Mouse (Mus musculus): ENCODE results near the gene Cdc25b.

Cdc25b gene

DNA sequence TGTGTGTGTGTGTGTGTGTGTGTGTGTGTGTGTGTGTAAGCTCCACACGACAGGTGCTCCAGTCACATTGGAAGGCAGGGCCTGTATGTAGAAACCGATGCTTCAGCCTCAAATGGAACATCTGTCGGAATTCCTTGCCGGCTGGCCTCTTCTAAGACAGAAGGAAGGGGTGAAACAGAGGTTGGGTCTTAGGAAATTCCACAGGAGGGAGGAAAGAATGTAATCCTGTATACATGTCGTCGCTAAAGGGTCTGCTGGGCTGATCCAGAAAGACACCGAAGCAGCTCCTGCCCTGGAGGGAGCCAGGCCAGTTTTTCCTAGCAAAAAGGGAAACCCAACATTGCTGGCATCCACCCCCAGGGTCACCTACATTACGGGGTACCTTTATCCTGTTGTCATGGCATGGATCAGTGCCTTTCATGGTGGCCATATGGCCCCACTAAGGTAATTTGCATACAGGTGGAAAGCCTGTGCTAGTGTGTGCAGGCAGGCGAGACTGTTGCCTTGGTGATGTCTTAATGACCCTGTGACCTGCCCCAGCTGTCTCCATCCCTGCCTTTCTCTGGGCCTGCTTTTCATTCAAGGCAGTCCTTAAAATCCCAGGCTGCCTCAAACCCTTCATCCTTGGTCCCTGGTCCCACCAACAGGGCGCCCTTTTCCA lies 3.7 kb downstream of the Cdc25b start:
- no peak for DNase-seq (ENCODE audit: low read depth, low spot score)

DNA sequence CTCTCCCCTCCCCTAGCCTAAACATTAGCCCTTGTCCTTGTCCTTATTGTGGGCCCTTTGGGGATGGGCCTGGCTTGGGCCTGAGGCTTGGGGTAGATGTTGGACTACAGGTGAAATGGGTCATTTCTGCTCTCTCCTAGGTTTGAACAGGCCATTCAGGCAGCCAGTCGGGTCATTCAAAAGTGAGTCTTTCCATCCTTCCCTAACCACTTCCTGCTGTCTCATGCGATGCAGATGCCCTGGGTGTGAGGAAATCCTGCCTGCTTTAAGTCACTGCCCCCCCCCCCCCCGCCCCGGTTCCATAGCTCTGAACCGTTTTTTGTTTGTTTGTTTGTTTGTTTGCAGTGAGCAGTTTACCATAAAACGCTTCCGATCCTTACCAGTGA lies 4.2 kb downstream of the Cdc25b start:
- DNase-seq (ENCODE audit: low read depth, low spot score), result no peak

DNA sequence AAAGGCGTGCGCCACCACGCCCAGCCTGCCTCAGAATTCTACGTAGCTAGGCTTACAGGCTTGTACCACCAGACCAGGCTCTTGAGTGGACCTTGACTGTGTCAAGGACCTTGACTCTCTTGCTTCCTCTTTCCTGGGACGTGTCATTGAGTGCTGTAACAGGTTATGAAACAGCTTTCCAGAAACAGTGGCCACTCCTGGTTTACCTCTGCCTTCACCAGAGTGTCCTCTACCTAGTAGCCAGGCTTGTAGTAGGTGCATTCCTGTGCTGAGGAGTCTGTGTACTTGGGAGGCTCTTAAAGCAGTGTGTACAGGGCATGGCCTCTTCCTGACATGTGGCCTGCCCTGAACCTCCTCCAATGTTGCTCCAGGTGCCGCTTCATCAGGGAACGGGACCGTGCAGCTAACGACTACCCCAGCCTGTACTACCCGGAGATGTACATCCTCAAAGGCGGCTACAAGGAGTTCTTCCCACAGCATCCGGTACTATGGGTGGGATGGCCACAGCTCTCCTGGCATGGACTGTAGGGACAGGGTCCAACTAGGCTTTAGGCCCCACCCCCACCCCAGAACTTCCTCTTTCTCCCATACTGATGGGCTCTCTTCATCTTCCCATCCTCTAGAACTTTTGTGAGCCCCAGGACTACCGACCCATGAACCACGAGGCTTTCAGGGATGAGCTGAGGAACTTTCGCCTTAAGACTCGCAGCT lies 10.0 kb downstream of the Cdc25b start:
- DNase-seq (ENCODE audit: low read depth, low spot score), result no peak

DNA sequence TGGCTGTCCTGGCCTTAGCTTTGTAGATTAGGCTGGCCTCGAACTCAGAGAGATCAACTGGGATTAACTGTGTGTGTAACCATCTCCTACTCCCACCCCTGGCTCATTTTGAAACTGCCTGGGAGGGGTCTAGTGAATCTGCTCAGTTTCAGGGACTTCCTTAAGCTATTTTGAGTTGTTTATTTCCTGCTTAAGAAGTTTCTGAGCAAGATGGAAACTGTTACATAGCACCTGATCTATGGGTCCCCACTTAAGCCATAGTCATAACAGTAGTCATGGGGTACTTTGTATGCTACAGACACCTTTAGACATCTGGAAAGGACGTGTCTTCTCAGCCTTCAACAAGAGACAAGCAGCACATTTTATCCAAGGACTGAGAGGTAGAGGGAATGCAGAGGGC lies 14.0 kb downstream of the Cdc25b start:
- no peak for DNase-seq (ENCODE audit: low read depth, low spot score)

DNA sequence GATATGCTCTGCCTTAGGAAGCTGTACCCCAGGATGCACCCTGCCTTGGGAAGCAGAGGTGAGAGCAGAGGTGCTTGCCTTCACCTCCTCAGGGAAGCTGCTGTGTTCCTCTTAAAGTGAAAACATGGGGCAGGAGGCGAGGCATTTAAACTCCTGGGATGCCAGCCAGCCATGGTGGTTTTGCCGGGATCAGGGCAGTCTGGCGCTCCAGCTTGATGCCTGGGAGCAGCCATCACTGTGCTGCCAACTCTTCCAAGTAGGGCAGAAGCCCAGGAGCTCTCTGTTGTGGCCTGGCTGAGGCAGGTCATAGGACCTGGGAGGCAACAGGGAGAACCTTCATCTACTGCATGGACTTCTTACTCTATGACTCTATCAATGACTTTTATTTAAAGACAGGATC lies 14.5 kb downstream of the Cdc25b start:
- DNase-seq (ENCODE audit: low read depth, low spot score), result peak; percentile 58

DNA sequence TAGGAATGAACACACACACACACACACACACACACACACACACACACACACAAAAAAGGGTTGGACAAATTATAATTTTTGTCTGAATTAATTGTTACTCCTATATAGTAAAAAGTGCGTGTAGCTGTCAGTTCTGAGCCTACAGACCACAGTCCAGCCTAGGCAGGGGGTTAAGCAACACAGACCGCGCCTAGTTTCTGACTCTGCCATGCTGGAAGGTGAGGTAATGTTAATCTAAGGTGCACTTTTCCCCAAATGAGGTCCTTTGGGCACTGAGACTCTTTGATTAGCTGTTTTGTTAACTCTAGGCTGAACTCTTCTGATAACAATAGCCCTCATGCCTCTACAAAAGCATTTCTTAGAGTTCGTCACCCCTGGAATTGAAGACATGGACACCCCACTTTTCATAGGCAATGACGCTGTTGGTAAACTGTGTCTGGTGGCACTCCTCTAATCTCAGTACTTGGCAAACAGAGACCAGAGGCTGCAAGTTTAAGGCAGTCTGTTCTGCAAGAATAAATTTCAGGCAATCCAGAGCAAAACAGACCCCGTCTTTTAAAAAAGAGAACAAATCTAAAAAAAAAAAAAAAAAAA lies 17.2 kb downstream of the Cdc25b start:
- DNase-seq (ENCODE audit: low read depth, low spot score), result no peak

DNA sequence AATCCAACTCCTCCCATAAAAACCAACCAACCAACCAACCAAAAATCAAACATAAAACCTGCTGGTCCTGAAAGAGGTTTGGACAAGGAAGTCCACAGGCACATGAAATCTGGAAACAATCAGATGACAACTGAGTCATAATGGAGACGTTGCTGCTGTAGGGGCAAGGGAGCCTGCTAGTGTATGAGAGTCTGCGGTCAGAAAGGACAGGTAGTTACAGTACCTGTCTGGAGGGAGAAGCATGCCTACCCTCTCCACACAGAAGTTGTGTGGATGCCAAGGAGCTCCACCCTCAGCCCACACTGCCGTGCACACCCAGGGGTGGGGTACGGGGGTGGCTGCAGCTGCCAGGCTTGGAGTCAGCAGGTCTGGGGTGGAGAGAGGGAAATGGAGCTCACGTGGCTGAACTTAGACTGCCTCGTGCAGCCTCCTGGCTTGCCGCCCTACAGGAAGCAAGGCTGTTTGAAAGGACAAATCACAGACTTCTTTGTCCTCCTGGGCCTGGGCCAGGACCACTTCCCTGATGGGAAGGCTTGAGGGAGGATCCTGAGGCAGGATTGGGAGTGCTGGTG lies 17.7 kb downstream of the Cdc25b start:
- peak; percentile 95 for DNase-seq (ENCODE audit: low read depth, low spot score)

DNA sequence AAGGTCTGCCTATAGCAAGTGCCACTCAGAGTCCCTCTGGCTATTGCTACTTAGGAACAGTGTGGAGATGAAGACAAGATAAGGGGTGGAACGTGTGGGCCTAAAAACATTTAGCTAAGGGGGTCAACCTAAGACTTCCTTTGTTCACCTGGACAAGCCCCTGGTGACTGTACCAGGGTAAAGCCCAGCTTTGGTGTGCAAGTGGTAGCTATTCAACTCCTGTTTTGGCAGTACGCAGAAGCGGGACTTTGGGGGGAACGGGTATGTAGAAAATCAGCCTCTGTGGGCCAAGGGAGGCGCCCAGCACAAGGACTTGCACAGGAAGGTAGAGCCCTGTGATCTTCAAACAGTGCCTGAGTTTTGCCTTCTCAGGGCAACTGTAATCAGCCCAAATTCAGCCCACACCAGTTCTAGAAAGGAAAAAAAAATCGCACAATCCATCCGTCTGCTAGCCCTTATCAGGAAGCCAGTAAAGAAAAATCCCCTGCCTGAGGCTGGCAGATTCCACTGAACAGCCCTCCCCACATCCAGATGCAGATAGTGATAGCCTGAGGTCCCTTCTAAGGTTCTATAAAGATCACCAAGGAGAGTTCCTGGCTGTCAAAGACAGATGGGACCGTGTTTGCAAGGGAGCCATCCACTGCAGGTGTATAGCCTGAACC lies 18.9 kb downstream of the Cdc25b start:
- DNase-seq (ENCODE audit: low read depth, low spot score), result no peak

DNA sequence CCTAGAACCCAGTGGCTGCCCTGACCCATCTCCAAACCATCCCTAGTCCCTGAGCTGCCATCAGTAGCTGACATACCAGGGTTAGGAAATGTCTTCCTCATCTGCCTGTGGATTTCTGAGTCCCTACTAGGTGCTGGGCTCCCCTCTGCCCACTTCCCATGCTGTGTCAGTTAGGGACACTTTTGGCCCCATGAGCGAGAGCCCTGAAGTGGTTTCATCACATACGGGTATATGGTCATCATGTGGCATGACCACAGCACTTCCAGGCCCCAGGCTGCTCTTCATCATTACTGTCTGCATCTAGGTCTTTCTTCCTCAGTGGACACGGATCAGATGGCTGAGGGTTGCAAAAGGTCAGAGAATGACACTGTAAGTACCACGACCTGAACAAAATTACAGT lies 20.0 kb downstream of the Cdc25b start, which contains the start of gene Ap5s1:
Ap5s1 (plus strand) TSS at position 301 of the 400 bp plus-strand sequence.
- no peak for DNase-seq (ENCODE audit: low read depth, low spot score)

DNA sequence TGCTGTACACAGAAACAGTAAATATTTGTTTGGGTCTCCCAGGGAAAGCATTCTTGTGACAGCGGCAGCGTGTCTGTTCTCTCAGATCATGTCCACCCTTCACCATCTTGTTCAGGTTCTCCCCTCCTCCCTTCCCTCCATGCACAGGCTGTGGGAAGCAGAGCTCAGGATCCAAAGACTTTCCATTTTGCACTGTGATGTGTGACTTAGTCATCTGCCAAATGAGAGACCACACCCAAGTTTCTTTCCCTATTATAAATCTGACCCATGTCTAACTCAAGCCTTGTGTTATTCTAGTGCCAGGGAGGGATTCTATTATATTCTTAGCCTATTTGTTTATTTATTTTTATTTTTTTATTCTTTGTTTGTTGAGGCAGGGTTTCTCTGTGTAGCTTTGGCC lies 21.6 kb downstream of the Cdc25b start:
- DNase-seq (ENCODE audit: low read depth, low spot score), result no peak

DNA sequence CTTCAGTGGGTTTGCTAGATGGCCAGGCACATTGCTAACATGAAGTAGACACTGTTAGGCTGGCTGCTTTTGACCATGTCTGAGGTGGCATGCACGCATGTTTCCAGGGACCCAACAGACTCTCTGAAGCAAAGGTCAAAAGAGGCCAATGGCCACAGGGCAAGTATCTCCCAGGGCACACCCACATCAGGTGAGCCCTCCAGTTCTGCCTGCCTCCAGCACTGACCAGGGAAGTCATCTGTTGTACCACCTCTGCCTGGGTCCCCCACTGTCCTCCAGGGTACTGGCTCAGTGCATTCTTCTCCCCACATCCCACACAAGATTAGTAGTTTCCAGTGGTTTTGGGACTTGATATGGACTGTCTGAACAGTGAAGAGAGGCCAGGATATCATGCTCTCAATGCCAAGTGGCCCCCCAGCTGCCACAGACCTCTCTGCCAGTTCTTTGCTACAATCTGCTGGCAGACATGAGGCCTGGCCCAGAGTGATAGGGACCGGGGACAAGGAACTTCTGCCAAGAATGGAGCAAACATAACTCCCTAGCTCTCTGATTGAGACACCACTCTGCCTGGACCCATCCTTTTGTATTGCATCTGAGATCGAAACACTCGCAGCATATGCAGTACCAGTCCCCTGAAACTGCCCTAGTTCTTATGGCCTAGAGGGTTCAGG lies 22.5 kb downstream of the Cdc25b start:
- DNase-seq (ENCODE audit: low read depth, low spot score), result no peak

DNA sequence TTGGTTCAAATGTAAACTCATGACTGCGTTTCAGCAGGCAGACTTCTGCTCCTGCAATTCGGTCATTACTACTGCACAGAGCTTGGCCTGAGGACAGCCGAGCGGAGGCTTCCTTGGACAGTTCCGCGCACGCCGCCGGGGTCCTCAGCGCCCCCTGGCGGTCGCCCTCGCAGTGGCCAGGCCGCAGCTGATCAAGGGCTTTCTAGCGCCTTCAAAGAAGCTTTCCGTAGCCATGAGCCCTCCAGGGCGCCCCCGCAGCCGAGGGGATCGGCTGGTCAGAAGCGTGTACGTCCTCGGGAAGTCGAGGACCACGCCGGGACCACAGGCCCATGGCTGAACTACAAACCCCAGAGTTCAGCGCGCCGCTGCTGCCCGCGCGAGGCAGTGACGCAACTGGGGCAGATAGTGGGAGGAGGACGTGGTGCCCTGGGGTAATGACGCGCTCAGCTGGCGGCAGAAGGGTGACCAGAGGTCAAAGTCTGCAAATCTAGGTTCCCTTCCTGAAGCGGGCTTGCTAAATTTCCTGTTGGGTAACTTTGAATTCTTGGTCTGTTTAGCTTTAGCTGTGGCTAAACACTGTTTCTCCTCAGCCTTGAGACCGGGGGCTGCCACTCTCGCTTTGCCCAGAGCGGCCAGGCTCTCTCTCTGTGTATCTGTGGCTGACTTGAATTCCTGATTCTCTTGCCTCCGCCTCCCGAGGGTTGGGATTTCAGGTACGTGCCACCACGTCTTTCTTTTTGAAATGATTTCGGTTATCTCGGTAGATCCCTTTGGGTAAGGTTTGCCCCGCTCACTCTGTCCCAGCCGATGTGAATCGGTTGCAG lies 23.4 kb downstream of the Cdc25b start:
- peak; percentile 98 for DNase-seq (ENCODE audit: low read depth, low spot score)

DNA sequence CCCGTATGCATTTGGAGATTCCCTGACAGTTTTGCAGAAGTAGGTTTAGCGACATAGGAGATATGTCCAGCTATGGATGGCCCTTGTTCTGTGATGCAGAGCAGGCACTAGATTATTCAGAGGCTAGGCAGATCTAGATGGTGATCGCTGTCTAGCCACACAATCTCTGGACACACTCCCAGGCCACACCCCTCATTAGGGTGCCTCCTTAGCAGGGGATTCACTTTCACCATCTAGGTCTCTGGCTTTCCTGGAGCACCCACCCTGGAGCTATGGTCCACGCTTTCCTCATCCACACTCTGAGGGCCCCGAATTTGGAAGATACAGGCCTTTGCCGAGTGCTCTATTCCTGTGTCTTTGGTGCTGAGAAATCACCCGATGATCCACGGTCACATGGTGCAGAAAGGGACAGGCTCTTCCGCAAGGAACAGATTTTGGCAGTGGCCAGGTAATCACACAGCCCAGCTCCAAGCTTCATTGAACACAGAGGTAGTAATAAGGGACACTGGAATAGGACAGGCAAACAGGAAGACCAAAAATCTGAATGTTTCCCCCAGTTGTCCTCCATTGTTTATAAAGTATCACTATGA lies 24.4 kb downstream of the Cdc25b start:
- DNase-seq (ENCODE audit: low read depth, low spot score), result peak; percentile 70

DNA sequence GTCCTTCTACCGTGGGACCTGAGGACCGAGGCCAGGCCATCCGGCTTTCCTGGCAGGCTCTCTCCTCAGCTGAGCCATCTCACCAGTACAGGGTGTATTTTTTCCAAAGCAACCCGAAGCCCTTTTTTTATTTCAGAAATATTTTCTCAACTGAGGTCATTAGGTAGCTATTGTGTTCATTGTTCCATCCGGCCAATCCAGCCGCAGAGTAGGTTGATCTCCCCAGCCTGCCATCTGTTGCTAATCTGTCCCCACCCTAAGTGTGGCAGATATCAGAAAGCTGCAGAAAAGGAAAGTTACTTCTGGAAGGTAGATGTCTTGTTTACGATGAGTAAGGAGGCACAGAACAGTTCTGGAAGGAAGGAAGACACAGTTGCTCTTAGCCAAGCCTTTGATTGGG lies 27.0 kb downstream of the Cdc25b start:
- DNase-seq (ENCODE audit: low read depth, low spot score), result no peak

DNA sequence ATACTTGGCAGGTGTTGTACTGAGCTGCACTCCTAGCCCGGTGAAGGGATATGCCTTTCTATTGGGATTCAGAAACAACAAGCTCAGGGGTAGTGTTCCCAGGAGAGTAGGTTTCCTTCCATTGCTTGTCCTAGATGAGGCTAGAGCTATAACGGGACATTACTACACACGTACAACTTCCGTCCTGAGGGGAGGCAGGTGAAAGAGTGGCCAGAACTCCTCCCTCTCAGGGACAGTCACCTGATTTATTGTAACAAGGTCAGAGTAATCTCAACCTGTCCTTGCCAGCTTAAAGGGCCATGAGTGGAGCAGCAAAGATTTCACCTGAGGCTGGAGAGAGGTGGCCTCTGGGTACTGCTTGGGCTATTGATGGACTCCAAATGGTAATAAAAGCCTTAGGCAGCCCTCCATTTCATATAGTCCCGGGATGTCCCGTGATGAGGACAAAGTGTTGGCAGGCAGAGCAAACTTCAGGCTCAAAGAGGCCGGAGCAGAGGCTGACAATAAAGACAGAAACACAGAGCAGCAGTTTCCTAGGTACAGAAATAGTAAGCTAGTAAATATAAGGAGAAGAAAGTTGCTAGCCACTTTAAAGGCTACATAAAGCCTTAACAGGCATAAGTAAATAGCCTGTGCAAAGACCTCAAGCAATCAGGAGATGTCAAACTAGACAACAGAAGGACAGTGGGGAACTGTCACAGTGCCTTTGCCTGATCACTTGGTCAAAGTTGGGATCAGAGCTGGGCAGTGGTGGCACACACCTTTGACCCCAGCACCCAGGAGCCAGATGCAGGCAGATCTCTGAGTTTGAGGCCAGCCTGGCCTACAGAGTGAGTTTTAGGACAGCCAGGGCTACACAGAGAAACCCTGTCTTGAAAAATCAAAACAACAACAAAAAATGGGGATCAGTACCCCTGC lies 29.5 kb downstream of the Cdc25b start:
- no peak for DNase-seq (ENCODE audit: low read depth, low spot score)

DNA sequence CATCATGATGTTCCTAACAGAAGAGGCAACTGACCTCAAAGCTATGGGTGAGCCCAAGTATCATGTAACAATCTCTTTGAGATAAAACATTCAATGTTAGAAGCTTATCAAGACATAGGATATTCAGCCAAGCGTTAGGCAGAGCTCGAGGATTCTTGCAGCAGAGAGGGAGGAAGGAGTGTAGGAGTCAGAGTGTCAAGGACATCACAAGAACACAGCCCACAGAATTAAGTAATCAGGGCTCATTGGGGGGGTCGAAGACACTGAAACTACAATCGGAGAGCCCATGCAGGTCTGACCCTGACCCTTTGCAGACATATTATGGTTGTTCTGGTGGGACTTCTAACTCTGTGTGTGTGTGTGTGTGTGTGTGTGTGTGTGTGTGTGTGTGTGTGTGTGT lies 33.3 kb downstream of the Cdc25b start:
- DNase-seq (ENCODE audit: low read depth, low spot score), result no peak

DNA sequence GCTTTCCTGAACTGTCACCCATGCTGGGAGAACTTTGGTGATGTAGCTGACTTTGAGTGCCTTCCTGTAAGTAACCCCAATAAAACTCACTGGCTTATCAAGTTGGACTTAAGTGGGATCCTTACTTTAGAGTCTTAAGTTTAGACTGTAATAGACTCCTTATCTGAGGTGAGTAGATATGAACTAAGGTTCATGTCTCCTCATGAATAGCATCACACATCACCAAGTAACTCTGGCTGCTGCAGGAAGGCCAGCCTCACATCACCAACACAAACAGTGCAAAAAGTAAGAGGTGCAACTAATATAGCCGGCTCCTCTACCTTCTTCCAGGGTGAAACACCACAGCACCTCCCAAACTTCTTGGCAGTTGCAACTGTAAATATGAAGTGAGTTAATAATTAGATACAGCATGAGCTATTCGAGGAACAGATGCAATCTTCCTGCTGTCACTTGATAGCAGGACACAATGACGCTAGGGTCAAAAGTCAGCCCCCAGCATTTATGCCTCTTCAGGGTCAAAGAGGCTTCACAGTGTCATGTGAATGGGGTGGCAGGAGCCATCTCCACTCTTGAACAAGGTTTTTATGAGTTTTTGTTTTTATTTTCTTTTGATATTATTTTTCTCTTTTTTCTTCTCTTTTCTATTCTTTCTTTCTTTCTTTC lies 35.2 kb downstream of the Cdc25b start:
- DNase-seq (ENCODE audit: low read depth, low spot score), result no peak

DNA sequence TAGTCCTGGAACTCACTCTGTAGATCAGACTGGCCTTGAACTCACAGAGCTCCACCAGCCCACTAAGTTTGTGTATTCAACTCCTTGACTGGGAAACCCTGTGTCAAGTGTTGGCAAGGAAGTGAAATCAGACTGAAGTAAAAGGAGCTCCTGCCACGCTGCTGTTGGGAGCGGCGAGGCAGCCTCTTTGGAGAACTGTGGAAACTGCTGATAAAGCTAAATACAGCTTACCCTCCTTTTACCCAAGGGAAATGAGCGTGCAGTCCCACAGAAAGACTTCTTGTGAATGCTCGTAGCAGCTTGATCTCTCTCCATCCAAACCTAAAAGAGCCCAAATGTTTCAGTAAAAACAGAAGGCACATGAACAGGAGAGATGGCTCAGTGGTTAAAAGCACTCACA lies 35.8 kb downstream of the Cdc25b start:
- peak; percentile 22 for DNase-seq (ENCODE audit: low read depth, low spot score)

DNA sequence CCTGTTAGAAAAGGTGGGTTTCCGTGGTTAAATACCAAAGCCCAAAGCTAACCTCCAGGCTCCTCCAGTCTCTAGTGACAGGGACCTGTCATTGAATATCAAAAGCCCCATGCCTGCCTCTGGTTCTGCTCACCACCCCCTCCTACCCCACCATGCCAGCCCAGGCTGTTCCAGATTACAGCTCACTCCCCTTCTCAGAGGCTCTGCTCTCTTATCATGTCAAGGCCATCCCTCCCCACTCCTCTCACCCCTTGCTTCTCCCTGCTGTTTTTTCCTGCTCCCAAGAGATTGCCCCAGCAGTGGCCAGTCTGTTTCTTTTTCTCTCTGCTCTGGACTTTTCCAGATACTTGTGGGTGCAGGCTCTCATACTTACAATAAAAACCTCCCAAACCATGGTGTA lies 36.8 kb downstream of the Cdc25b start:
- no peak for DNase-seq (ENCODE audit: low read depth, low spot score)
